Mouse (Mus musculus) frontal cortex, postnatal 14 days (tissue): ENCODE results near the gene Map3k3.

ENCODE experiments used
- DNase-seq, 2 experiments: peaks; one replicate each; pipeline ENCODE4 v3.0.0; 2022; ENCODE audit warnings: low spot score in 2 of 2

The Map3k3 gene

DNA sequence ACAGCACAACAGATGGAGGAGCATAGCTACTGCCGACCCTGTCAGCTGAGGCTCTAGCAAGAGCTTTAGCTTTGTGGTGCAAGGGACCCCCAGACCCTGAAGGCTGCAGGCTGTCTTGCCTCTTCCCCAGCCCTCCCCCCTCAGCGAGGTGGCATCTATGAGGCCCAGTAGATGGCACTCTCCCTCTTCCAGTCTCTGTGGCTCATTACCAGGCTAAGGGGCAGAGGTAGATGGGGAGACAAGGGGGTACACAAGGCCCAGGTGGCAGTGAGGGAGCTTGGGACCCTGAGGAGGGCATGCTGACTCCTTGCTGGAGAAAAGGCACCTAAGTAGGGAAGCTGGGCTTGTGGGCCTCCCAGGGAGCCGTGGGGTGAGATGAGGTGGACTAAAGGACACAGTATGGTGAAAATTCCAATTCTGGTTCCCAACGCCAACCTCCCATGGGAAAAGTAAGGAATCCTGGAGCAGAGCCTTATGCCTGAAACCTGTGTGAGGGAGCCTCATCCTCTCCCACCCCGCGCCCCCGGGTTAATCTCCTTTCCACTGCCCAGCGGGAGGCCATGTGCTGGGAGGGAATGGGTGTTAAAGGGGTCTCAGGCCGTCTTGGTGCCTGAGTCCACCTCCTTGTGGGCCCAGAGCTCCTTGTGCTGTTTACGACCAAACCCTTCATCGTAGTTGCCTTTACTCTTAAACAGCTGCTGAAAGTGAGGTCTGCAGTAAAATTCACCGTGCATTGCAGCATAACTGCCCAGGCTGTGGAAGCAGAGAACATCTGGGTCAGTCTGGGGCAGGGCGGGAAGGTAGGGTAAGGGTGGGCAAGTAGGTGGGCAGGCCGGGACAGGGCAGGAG, 73.9 kb downstream of the Map3k3 start:
- no peak for DNase-seq

DNA sequence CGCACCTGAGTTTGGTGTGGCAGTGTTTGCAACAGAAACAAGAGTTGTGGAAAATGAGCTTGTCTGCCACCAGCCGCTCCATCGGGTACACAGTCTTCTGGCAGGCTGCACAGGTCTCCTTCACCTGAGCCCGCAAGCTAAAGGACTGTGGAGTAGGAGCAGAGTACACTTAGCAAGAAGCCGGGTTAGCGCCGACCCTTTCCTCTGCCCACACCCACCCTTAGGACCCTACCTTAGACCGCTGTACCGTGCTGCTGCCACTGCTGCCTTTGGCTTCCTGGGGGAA, 74.5 kb downstream of the Map3k3 start:
- DNase-seq, result no peak

DNA sequence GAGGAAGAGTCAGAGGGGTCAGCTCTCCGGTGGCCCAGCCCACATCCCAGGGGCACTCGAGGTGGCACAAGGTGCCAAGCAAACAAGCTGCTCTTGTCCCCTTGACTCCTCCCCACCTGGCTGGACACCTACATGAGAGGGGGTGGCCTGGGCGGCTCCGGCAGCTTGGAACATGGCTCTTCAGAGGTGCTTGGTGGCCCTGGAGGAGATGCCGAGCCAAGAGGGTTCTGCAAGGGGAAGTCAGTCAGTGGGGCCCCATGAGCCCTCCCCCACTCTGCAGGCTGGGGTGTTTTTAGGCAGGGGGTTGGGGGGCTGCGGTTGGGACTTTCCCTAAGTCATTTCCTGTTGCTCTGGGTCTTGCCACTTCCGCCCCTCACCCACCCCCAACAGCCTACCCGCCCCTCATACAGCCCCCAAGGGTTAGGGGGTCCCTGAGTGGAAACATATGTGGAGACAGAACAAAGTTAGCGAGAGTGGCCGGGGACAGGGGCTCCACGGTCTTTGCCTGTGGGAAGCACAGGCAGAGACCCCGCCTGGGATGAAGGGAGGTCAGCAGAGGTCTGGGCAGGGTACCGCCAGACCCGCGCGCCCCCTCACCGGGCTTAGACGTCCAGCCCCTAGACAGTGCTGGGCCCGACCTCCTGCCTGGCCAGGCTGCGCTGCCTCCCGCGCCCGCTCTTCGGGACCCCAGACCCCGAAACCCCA, 75.0 kb downstream of the Map3k3 start:
- DNase-seq, result peak in 1 of 2 experiments; percentile 58

DNA sequence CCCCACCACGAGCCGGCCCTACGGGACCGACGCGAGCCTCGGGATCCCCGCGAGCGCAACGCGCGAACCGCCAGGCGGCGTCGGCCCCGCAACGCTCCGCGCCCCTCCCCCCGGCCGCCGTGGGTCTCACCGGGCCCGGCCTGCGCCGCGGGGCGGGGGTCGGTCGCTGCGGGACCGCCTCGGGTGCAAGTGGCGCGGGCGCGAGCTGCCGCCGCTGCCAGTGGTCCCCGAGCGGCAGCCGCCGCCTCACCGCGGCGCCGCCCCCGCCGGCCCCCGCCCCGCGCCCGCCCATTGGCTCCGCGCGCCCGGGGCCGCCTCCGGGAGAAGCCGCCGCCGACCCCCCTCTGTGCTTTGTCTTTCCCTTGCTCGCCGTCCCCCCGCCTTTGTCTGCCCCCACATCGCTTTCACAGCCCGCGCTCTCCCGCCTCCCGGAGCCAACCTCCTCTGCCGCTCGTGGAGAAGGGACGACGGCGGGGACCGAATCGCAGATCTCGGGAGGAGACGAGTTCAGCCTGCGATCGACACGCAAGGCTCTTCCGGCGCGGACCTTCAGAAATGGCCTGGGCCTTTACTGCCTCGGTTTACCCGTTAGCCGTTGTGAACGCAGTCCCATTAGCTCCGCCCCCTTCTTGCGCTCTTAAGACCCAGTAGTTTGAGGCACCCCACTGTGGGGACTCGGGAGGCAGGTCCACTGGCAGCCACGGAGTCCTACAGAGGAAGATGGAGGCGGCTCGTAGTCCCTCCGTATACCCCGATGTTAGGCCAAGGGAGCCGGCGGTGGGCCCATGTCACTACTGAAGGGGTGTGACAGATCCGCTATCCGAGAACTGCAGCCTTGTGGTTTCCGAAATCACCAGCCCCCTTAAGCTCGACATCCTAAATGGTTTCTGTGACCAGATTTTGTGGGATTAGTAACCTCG, 75.8 kb downstream of the Map3k3 start:
- peak; percentile 71 to 83 for DNase-seq

DNA sequence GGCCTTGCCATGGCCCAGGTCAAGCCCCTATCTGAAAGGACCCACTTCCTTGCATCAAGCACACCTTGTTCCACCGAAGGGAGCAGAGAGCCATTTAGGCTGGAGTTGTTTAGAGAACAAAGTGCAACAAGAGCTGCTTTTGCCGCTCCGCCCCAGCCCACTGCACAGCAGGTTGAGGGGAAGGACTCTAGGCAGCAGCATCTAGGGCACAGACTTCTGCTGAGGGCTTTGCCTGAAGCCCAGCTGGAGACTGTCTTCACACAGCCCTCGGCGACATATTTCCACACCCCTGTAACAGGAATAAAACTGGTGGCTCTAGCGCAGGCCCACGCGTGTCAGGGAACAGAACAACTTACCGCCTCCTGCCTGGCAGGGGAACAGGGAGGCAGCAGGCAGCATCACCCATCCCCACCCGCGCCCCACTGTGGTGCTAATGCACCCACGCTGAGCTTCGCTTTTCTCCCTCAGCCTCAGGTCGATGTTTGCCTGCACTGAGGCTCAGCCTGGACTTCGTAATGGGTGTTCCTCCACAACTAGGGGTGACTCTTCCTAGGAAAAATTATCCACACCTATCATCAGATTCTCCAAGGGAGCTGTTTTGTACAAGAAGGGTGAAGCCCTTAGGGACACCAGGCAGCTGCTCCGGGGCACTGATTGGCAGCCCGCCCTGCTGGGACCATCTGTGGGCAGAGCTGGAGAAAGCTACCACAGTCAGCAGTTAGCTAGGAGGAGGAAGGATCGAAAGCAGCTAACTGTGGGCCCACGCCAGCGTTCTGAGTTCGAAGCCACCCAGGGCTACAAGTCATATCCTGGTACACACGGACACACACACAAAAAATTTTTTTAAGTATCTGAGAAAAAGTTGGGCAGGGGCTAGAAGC, 76.7 kb downstream of the Map3k3 start, which contains the start of the genes Gm10840 and Limd2:
Gm10840 (plus strand) TSS at position 10 of the 881 bp plus-strand sequence.
Limd2 (minus strand) TSS at position 20 of the 881 bp plus-strand sequence.
- DNase-seq, result peak; percentile 81 to 85

DNA sequence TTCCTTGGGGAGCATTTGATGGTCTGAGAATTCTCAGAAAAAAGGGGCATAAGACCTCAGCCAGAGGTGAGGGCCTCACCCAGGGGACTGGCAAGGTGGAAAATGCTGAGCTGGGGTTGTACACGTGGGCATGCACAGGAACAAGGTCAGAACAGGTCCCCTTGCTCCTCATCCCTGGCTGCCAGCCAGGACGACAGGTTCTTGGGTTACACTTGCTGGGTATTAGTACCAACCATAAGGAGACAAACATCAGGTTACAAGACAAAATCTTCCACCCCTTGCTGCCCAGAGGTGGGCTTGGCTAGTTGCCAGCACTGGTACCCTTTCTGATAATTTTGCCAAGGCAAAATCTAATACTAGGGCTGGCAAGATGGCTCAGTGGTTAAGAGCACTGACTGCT, 77.8 kb downstream of the Map3k3 start:
- no peak for DNase-seq

DNA sequence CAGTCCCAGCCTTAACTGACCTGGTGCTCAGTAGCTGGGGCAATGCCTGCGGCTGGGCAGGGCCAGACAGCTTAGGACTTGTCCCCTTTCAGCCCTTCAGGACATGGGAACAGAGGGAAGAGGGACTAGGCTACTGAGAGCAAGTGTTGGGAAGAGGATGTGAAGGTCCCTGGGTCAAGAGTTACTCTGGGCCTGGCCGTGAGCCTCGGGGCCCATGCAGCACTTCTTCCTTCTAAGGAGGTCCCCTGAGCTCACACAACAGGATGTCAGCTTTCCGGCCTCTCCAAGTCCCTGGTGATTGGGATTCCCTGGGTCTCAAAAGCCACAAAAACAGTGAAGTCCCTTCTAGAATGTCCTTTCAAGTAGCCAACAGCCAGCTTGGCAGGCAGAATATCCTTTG, 79.1 kb downstream of the Map3k3 start:
- DNase-seq, result no peak

DNA sequence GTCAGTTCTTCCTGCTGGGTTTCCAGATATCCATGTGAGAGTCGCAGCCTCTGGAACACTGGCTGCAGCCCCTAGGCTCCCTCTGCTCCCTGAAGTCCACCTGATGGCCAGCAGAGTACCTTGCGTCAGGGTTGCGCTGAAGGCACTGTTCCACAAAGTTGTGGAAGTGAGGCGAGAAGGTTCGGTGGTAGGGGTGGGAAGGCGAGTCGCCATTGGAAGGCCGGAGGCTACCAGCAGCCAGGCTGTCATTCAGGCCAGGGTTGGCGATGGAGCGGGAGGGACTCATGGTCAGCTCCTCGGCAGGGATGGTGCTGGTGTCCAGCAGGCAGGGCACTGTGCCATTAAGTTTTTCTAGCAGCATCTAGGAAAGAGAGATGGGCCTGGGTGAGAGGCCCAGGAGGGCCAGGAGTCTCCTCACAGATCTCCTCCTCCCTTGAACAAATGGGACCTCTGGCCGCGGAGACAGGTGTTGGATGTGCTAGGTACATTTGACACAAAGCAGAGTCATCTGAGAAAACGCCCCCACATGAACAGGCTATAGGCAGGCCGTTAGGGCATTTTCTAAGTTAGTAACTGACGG, 80.3 kb downstream of the Map3k3 start:
- DNase-seq, result no peak

DNA sequence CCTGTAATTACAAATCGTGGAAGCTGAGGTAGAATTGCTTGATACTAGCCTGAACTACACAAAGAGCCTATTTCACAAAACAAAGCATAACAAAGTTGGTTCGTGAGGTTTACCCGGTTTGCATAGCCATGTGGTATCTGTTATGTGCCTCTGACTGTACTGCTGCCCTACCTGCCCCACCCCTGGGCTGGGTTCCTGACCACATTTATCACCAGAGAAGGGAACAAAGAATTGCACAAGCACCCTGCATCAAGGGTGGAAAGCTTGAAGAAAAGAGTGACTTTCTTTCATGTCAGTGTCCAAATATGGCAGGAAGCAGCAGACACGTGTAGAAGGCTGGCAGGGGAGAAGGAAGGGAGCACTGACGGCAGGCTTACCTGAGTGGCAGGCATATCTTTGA, 83.0 kb downstream of the Map3k3 start:
- no peak for DNase-seq

DNA sequence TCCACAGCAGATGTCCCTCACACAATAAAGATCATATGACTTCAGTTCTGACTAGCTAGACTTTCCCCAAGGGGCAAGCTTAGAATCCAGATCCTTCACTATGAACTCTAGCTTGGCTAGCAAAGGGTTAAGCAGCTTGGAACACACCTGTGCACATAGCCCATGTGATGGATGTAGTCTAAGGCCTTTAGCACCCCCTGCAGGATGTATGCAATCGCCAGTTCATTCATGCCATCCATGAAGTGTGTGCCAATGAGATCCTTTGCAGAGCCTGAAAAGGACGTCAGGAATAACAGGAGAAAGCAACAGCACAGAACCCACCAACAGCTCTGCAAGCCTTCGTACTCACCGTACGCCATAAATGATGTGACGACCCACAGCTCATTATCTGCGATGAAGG, 86.4 kb downstream of the Map3k3 start:
- no peak for DNase-seq

DNA sequence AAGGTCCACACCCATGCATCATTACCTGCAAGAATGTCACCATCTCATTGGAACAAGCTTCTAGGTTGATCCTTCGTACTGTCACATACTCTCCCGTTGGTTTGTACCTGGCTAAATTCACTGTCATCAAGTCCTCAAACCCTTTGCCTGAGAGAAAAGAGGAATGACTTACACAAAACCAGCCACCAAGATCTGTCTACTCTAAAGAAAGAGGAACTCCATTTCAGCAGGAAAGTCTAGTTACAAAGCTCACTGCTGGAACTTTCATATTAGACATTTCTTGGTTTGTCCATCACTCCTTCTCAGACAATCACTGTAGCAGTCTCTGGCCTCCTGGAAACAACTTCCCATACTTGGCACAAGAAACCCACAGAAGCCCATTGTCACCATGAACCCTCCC, 88.8 kb downstream of the Map3k3 start:
- no peak for DNase-seq

DNA sequence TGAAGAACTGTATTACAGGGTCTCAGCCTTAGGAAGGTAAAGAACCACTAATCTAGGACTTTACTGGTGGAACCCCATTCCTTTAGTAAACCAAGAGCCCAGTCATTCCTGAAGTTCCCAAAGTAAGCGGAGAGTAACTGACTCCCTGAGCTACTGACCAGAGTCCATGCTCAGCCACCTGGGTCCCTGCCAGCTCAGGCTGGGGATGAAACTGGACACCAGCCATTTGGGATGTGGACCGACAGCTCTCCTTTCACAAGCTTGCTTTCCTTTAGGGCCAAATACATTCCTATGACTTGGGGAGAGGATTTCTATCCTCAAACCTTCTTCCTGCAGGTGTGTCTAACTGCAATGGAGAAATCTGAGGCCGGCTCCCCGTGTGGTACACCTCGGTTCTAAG, 90.0 kb downstream of the Map3k3 start:
- DNase-seq, result no peak

DNA sequence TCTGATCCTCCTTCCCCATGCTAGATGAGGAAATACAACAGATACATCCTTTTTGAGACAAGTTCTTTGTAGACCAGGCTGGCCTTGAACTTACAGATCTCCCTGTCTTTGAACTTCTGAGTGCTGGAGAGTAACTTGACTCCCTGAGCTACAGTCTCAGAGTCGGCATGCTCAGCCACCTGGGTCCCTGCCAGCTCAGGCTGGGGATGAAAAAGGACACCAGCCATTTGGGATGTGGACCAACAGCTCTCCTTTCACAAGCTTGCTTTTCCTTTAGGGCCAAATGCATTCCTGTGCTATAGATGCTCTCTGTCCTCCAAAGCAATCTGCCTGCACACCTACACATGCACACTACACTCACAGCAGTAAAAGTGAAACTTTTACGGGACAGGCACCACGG, 90.7 kb downstream of the Map3k3 start:
- DNase-seq, result no peak

DNA sequence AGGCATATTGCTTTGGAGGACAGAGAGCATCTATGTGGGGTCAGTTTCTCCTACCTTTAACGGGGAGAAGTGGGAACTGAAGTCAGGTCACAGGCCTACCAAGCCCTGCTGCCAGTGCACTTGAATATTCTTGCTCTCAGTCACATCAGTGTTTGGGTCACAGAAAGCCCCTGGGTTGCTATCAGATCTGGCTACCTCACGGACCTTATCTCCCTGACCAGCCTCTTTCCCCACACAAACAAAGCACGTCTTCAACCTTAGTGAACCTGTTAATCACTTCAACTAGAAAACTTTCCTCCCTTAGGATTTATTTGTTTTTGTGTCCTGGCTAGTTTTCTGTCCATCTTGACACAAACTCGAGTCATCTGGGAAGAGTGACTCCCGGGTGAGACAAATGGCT, 92.0 kb downstream of the Map3k3 start:
- no peak for DNase-seq

DNA sequence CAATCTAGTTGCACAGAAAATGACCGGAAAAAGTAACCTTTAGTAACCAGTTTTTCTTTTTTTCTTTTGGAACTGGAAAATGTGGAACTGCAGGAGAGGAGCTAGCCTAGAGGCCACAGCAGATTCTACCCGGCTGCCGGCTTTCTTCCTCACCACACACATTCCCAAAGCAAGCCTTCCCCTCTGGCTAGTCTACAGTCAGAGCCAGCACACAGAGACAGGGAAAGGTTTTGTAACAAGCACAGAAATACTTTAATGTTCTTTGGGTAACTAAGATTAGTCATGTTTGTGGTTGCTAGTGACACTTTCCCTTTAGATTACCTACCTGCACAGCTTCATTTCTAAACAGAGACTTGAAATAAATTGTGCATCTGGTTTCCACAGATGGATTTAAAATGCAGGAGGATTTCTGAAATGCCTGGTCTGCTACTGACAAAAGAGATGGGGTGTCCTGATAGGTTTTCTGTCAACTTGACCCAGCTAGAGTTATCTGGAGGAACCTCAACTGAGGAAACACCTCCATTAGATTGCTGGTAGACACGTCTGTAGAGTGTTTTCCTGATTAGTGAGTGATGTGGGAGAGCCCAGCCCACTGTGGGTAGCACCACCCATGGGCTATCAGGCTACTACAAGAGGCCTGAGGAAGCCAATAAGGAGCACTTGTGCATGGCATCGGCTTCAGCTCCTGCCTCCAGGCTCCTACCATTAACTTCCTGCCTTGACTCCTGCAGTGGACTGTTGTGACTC, 93.8 kb downstream of the Map3k3 start:
- DNase-seq, result no peak

DNA sequence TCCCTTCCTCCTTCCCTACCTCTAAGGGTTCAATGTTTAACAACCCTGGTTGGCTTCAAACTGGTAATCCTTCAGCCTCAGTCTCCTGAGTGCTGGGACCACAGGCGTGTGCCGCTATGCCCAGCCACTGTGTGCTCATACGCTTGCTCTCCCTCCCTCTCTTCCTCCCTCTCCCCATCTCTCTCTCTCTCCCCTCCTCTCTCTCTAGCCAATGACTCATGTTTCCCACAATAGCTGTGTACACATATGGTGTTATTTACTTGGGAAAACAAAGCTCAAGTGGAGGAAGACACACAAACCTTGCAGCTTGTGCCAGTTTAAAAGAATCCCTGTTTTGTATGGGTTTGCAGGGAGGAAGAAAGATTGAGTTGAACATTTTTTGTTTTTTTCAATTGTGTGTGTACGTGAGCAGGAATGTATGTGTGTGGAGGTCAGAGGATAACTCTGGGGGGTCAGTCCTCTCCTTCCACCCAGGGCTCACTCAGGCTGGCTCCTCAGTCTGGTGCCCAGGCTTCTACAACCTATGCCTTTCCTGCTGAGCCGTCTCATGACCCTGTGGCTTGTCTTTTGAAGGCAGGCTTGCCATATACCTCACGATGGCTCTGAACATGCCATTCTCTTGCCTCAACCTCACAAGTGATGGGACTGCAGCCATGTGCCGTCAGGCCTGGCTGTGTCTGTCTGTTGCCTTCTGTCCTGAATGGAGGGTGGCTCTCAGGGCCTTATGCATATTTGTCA, 95.5 kb downstream of the Map3k3 start:
- no peak for DNase-seq

DNA sequence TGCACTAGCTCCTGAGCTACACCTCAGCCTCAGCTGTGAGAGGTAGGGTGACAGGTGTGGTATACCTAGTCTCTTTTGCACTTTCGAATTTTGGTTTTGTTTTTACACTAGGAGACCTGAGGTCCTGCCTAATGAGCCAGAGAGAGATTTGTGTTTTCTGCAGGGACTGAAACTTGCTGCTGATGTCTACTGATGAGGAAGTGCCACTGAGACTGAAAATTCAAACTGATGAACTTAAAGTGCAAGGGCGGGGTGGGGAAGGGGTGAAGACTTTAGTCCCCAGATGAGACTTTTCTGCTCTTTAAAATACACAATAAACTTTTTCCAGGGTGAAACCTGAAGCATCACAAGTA, 96.0 kb downstream of the Map3k3 start:
- no peak for DNase-seq

DNA sequence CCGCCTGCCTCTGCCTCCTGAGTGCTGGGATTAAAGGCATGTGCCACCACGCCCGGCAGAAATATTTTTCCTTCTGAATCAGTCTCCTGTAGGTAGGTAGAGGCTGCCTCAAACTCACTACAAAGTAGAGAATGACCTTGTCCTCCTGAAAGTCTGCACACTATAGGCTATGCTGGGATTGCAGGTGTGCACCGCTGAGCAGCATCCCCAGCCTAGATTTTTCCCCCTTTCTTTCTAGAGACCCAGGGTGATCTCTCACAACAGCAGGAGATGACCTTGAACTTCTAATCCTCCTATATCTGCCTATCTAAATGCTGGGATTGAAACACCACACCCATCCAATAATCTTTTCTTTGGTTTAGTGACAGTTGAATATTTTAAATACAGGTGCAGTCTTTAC, 102.9 kb downstream of the Map3k3 start:
- DNase-seq, result no peak

DNA sequence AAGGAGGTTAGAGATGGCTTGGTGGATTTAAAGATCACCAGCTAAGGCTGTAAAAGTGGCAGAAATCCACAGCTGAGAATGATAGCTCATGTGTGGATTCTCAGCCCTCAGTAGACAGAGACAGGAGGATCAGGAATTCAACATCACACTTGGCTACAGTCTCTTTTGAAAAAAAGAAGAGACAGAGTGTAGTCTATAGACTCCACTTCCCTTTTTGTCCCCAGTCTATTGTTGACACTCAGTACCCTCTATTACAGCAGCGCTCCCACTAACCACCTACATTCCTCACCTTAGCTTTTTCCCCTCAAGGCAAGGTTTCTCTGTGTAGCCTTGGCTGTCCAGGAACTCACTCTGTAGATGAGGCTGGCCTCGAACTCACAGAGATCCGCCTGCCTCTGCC, 107.3 kb downstream of the Map3k3 start:
- DNase-seq, result no peak

DNA sequence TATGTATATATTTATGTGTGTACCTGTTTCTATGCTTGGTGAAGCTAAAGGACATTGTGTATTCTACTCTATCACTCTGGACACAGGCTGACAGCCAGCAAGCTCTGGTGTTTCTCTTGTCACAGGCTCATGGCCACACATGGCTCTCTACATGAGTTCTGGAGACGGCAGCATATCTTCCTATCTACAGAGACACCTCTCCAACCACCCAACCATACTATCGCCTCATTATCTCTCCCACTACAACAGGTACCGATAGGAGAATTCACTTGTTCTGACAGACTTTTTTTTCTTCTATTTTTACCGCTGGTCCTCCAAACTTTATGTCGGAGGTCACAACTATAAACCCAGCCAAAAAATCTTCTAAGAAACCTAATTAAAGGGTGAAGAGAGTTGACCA, 107.8 kb downstream of the Map3k3 start:
- DNase-seq, result no peak
